Mouse (Mus musculus) MEL (cell line): ENCODE data around the gene Gabarapl1. TPM values are rescaled to one million over a fixed set of nuclear protein-coding genes. Genes with fewer than 3 reads are reported as not detected.

Source experiments
- DNase-seq: peaks from one replicate; pipeline ENCODE4 v3.0.0; 2011; ENCODE audit warnings: low read depth, low spot score
- H3K27ac ChIP-seq: 2 replicates; pipeline ENCODE4 v1.5.1; 2012; ENCODE audit warnings: low read depth, mild to moderate bottlenecking, control low read depth, low read length, moderate library complexity; ENCODE audit not compliant: control insufficient read depth
- H3K27me3 ChIP-seq, 2 experiments: fragments of 150-350 bp in 1 of 2; sonication (generic) in 1 of 2; 2 replicates each; pipeline ENCODE4 v1.6.1; 2012; ENCODE audit warnings: low read length in 2 of 2, mild to moderate bottlenecking in 2 of 2, improper control_type of control experiment in 1 of 2, moderate library complexity in 1 of 2; ENCODE audit not compliant: insufficient read depth in 2 of 2, control insufficient read depth in 1 of 2
- H3K36me3 ChIP-seq, 2 experiments: 2 replicates each; pipeline ENCODE4 v1.6.1; 2012 to 2014; ENCODE audit warnings: low read length in 2 of 2, improper control_type of control experiment in 1 of 2, inconsistent platforms in 1 of 2, mild to moderate bottlenecking in 1 of 2; ENCODE audit not compliant: insufficient read depth in 2 of 2, control insufficient read depth in 1 of 2
- H3K4me1 ChIP-seq, 2 experiments: fragments of 150-350 bp in 1 of 2; sonication (generic) in 1 of 2; 2 replicates each; pipeline ENCODE4 v1.6.1; 2012; ENCODE audit warnings: low read length in 2 of 2, improper control_type of control experiment in 1 of 2, mild to moderate bottlenecking in 1 of 2; ENCODE audit not compliant: insufficient read depth in 2 of 2, control insufficient read depth in 1 of 2
- H3K4me3 ChIP-seq, 2 experiments: fragments of 150-350 bp in 1 of 2; sonication (generic) in 1 of 2; 2 replicates each; pipeline ENCODE4 v1.5.1; 2012; ENCODE audit warnings: low read depth in 2 of 2, low read length in 2 of 2, mild to moderate bottlenecking in 2 of 2, moderate library complexity in 2 of 2, control low read depth in 1 of 2, improper control_type of control experiment in 1 of 2; ENCODE audit not compliant: control insufficient read depth in 1 of 2, insufficient read depth in 1 of 2
- H3K79me2 ChIP-seq: 2 replicates; pipeline ENCODE4 v1.6.1; 2012; ENCODE audit warnings: mild to moderate bottlenecking, low read length, moderate library complexity; ENCODE audit not compliant: control insufficient read depth, poor library complexity, insufficient read depth
- H3K9ac ChIP-seq: 2 replicates; pipeline ENCODE4 v1.6.1; 2012; ENCODE audit warnings: low read depth, mild to moderate bottlenecking, control low read depth, low read length, moderate library complexity; ENCODE audit not compliant: control insufficient read depth, poor library complexity, severe bottlenecking
- H3K9me3 ChIP-seq: fragments of 150-350 bp; sonication (generic); replicated peaks from 2 replicates; pipeline ENCODE4 v1.6.1; 2012; ENCODE audit warnings: mild to moderate bottlenecking, low read length, improper control_type of control experiment, moderate library complexity; ENCODE audit not compliant: insufficient read depth
- BHLHE40 ChIP-seq: IDR thresholded peaks from 2 replicates; pipeline ENCODE4 v1.6.1; 2012; ENCODE audit warnings: low read depth, mild to moderate bottlenecking, inconsistent platforms, low read length, improper control_type of control experiment, borderline replicate concordance
- CHD1 ChIP-seq: IDR thresholded peaks from 2 replicates; pipeline ENCODE4 v1.6.1; 2012; ENCODE audit warnings: low read depth, mild to moderate bottlenecking, inconsistent platforms, low read length, improper control_type of control experiment
- CHD2 ChIP-seq: IDR thresholded peaks from 2 replicates; pipeline ENCODE4 v1.6.1; 2011; ENCODE audit warnings: low read length, improper control_type of control experiment
- CTCF ChIP-seq, 3 experiments: IDR thresholded peaks in 2 of 3; conservative IDR thresholded peaks in 1 of 3; 2 replicates each; pipeline ENCODE4 v1.5.1; 2011 to 2012; ENCODE audit warnings: low read length in 3 of 3, low read depth in 2 of 3, mild to moderate bottlenecking in 2 of 3, improper control_type of control experiment in 1 of 3, inconsistent platforms in 1 of 3, mixed read lengths in 1 of 3, moderate library complexity in 1 of 3; ENCODE audit not compliant: control insufficient read depth in 1 of 3, insufficient read depth in 1 of 3, poor library complexity in 1 of 3, severe bottlenecking in 1 of 3
- E2F4 ChIP-seq: IDR thresholded peaks from 2 replicates; pipeline ENCODE4 v1.6.1; 2011; ENCODE audit warnings: low read depth, low read length, improper control_type of control experiment, borderline replicate concordance
- ELF1 ChIP-seq: IDR thresholded peaks from 2 replicates; pipeline ENCODE4 v1.6.1; 2014; ENCODE audit warnings: low read depth, mild to moderate bottlenecking, inconsistent platforms, low read length, improper control_type of control experiment, moderate library complexity
- EP300 ChIP-seq, 2 experiments: IDR thresholded peaks; 2 replicates each; pipeline ENCODE4 v1.6.1; 2011; ENCODE audit warnings: improper control_type of control experiment in 2 of 2, low read length in 2 of 2, low read depth in 1 of 2, mild to moderate bottlenecking in 1 of 2
- ETS1 ChIP-seq: IDR thresholded peaks from 2 replicates; pipeline ENCODE4 v1.6.1; 2012; ENCODE audit warnings: low read depth, mild to moderate bottlenecking, inconsistent platforms, low read length, improper control_type of control experiment, moderate library complexity
- GABPA ChIP-seq: IDR thresholded peaks from 2 replicates; pipeline ENCODE4 v1.6.1; 2012; ENCODE audit warnings: low read depth, mild to moderate bottlenecking, inconsistent platforms, low read length, improper control_type of control experiment, moderate library complexity
- GATA1 ChIP-seq: IDR thresholded peaks from 2 replicates; pipeline ENCODE4 v1.6.1; 2011; ENCODE audit warnings: low read depth, low read length, improper control_type of control experiment
- HCFC1 ChIP-seq: IDR thresholded peaks from 2 replicates; pipeline ENCODE4 v1.6.1; 2012; ENCODE audit warnings: low read depth, mild to moderate bottlenecking, inconsistent platforms, low read length, improper control_type of control experiment, moderate library complexity
- JUND ChIP-seq: IDR thresholded peaks from 2 replicates; pipeline ENCODE4 v1.6.1; 2011; ENCODE audit warnings: low read depth, mild to moderate bottlenecking, improper control_type of control experiment, low read length
- KAT2A ChIP-seq: conservative IDR thresholded peaks from 2 replicates; pipeline ENCODE4 v1.6.1; 2012; ENCODE audit warnings: low read depth, low read length, improper control_type of control experiment, inconsistent platforms
- MAFK ChIP-seq: IDR thresholded peaks from 2 replicates; pipeline ENCODE4 v1.6.1; 2011; ENCODE audit warnings: low read depth, mild to moderate bottlenecking, low read length, improper control_type of control experiment, borderline replicate concordance
- MAX ChIP-seq: IDR thresholded peaks from 2 replicates; pipeline ENCODE4 v1.6.1; 2011; ENCODE audit warnings: low read length, improper control_type of control experiment
- MAZ ChIP-seq: IDR thresholded peaks from 2 replicates; pipeline ENCODE4 v1.6.1; 2012; ENCODE audit warnings: low read depth, mild to moderate bottlenecking, inconsistent platforms, low read length, improper control_type of control experiment
- MEF2A ChIP-seq: IDR thresholded peaks from 2 replicates; pipeline ENCODE4 v1.6.1; 2014; ENCODE audit warnings: low read depth, mild to moderate bottlenecking, inconsistent platforms, low read length, improper control_type of control experiment; ENCODE audit not compliant: poor library complexity, insufficient replicate concordance, severe bottlenecking; ENCODE audit errors: extremely low read depth
- MXI1 ChIP-seq: IDR thresholded peaks from 2 replicates; pipeline ENCODE4 v1.6.1; 2011; ENCODE audit warnings: mild to moderate bottlenecking, low read depth, low read length, improper control_type of control experiment
- MYB ChIP-seq: IDR thresholded peaks from 2 replicates; pipeline ENCODE4 v1.6.1; 2011; ENCODE audit warnings: mild to moderate bottlenecking, low read depth, low read length, improper control_type of control experiment
- MYC ChIP-seq: IDR thresholded peaks from 2 replicates; pipeline ENCODE4 v1.6.1; 2011; ENCODE audit warnings: low read depth, mild to moderate bottlenecking, low read length, improper control_type of control experiment, moderate library complexity
- NELFE ChIP-seq: IDR thresholded peaks from 2 replicates; pipeline ENCODE4 v1.6.1; 2011; ENCODE audit warnings: low read depth, low read length, improper control_type of control experiment
- NRF1 ChIP-seq: IDR thresholded peaks from 2 replicates; pipeline ENCODE4 v1.6.1; 2014; ENCODE audit warnings: low read depth, mild to moderate bottlenecking, inconsistent platforms, low read length, improper control_type of control experiment, moderate library complexity; ENCODE audit not compliant: poor library complexity, insufficient read depth, severe bottlenecking
- POLR2A ChIP-seq, 2 experiments: IDR thresholded peaks; 2 replicates each; pipeline ENCODE4 v1.6.1; 2011 to 2012; ENCODE audit warnings: low read length in 2 of 2, mild to moderate bottlenecking in 2 of 2, control low read depth in 1 of 2, improper control_type of control experiment in 1 of 2, low read depth in 1 of 2, moderate library complexity in 1 of 2; ENCODE audit not compliant: control insufficient read depth in 1 of 2, insufficient read depth in 1 of 2, poor library complexity in 1 of 2
- POLR2AphosphoS2 ChIP-seq: IDR thresholded peaks from 2 replicates; pipeline ENCODE4 v1.6.1; 2011; ENCODE audit warnings: low read length, improper control_type of control experiment
- POLR2AphosphoS5 ChIP-seq: IDR thresholded peaks from 2 replicates; pipeline ENCODE4 v1.6.1; 2012; ENCODE audit warnings: low read depth, borderline replicate concordance, mild to moderate bottlenecking, inconsistent platforms, low read length, moderate library complexity, mixed read lengths
- RAD21 ChIP-seq: IDR thresholded peaks from 2 replicates; pipeline ENCODE4 v1.6.1; 2011; ENCODE audit warnings: mild to moderate bottlenecking, low read depth, low read length, improper control_type of control experiment
- RCOR1 ChIP-seq: IDR thresholded peaks from 2 replicates; pipeline ENCODE4 v1.6.1; 2012; ENCODE audit warnings: low read depth, mild to moderate bottlenecking, inconsistent platforms, low read length, improper control_type of control experiment
- SIN3A ChIP-seq: IDR thresholded peaks from 2 replicates; pipeline ENCODE4 v1.6.1; 2012; ENCODE audit warnings: low read length, improper control_type of control experiment, inconsistent platforms
- SMC3 ChIP-seq: IDR thresholded peaks from 2 replicates; pipeline ENCODE4 v1.6.1; 2011; ENCODE audit warnings: low read depth, low read length, improper control_type of control experiment
- TAL1 ChIP-seq: IDR thresholded peaks from 2 replicates; pipeline ENCODE4 v1.6.1; 2012; ENCODE audit warnings: mild to moderate bottlenecking, inconsistent platforms, low read length, moderate library complexity, mixed read lengths
- TBP ChIP-seq: IDR thresholded peaks from 2 replicates; pipeline ENCODE4 v1.8.0; 2011; ENCODE audit warnings: low read depth, low read length, improper control_type of control experiment
- TCF12 ChIP-seq: IDR thresholded peaks from 2 replicates; pipeline ENCODE4 v1.6.1; 2014; ENCODE audit warnings: low read depth, mild to moderate bottlenecking, inconsistent platforms, low read length, improper control_type of control experiment, moderate library complexity
- UBTF ChIP-seq: IDR thresholded peaks from 2 replicates; pipeline ENCODE4 v1.6.1; 2012; ENCODE audit warnings: low read depth, mild to moderate bottlenecking, inconsistent platforms, low read length, improper control_type of control experiment, moderate library complexity, borderline replicate concordance; ENCODE audit not compliant: insufficient read depth
- USF1 ChIP-seq: IDR thresholded peaks from 2 replicates; pipeline ENCODE4 v1.6.1; 2014; ENCODE audit warnings: low read depth, mild to moderate bottlenecking, inconsistent platforms, low read length, improper control_type of control experiment, moderate library complexity
- USF2 ChIP-seq, 2 experiments: IDR thresholded peaks; 2 replicates each; pipeline ENCODE4 v1.6.1; 2011 to 2012; ENCODE audit warnings: improper control_type of control experiment in 2 of 2, low read length in 2 of 2, borderline replicate concordance in 1 of 2, inconsistent platforms in 1 of 2, low read depth in 1 of 2, mild to moderate bottlenecking in 1 of 2; ENCODE audit not compliant: insufficient read depth in 1 of 2
- ZKSCAN1 ChIP-seq: IDR thresholded peaks from 2 replicates; pipeline ENCODE4 v1.6.1; 2012; ENCODE audit warnings: low read depth, mild to moderate bottlenecking, inconsistent platforms, low read length, improper control_type of control experiment, moderate library complexity
- ZMIZ1 ChIP-seq: IDR thresholded peaks from 2 replicates; pipeline ENCODE4 v1.6.1; 2012; ENCODE audit warnings: low read depth, mild to moderate bottlenecking, inconsistent platforms, low read length, improper control_type of control experiment, moderate library complexity
- ZNF384 ChIP-seq: IDR thresholded peaks from 2 replicates; pipeline ENCODE4 v1.6.1; 2012; ENCODE audit warnings: low read depth, mild to moderate bottlenecking, inconsistent platforms, low read length, improper control_type of control experiment
- polyA plus RNA-seq, 2 experiments: library from polyadenylated mRNA; stranded (reverse) in 1 of 2; unstranded in 1 of 2; fragments of >175 nt in 1 of 2; fragments of >200 nt in 1 of 2; gene quantifications; 2 replicates each; pipeline versions ENCODE4 v1.2.1 to v1.2.4; 2012; ENCODE audit warnings: low replicate concordance in 2 of 2, low read depth in 1 of 2; ENCODE audit not compliant: insufficient read length in 2 of 2, insufficient read depth in 1 of 2, missing spikeins in 1 of 2
- total RNA-seq: library from RNA; depleted of rRNA; stranded (reverse); fragments of 300-350 nt; gene quantifications from 2 replicates; pipeline ENCODE4 v1.2.3, GENCODE M21; 2012

Gabarapl1 gene
- total and polyA plus RNA-seq, 3 experiments = 61.3 to 99.5 TPM; not detected in 1

DNA sequence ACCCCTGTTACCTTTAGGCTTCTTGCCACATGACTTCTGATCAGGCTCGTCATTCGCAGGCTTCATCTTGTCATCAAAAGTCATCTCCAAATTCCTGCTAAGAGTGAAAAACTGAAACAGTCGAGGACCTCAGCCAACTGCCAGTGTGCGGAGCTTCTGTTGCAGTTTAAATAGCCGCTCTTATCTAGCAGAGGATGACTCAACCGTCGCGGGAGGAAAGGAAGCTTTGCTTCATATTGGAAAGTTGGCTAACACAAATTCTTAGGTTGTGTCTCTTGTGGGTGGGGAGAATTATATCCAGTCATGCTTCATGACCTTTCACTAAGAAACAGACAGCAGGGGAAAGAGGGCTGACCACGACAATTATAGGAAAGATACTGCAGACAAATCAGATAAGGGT, 25.9 kb upstream of the Gabarapl1 start, which contains the start of gene Olr1:
Olr1 (minus strand) TSS at position 142 of the 400 bp plus-strand sequence.
- no peak within 1 kb of the TSS for H3K4me3 ChIP-seq
- peaks cover 0 to 2% of the 10 kb centered on the region in 2 experiments; a peak in 1 of 4 replicates for H3K36me3 ChIP-seq
- H3K79me2 ChIP-seq = no peaks in the 10 kb centered on the region
- no peak within 1 kb of the TSS for H3K9ac ChIP-seq
- H3K9me3 ChIP-seq = no peaks in the 10 kb centered on the region
- H3K27me3 ChIP-seq = no peaks in the 10 kb centered on the region; a peak in 2 of 4 replicates
- peaks cover 0 to 2% of the 10 kb centered on the region in 2 experiments; a peak in 1 of 4 replicates for H3K4me1 ChIP-seq
- H3K27ac ChIP-seq = no peak within 1 kb of the TSS
- peak; percentile 64 for DNase-seq
- peak; percentile 46; the same call in 1 of the 2 replicates for TF ChIP-seq SIN3A
- no peak for TF ChIP-seq POLR2AphosphoS5
- TF ChIP-seq ZMIZ1 = no peak
- TF ChIP-seq MEF2A = no peak
- no peak for TF ChIP-seq MXI1
- no peak for TF ChIP-seq NRF1
- TF ChIP-seq RCOR1 = 0 out of 2 replicates have a peak, but pooled peaks have one; percentile 9
- no peak for TF ChIP-seq TCF12
- no peak for TF ChIP-seq KAT2A
- no peak for TF ChIP-seq E2F4
- no peak for TF ChIP-seq ZNF384
- TF ChIP-seq GABPA = no peak
- TF ChIP-seq MYB = peak; percentile 74
- no peak for TF ChIP-seq MAFK
- peak; percentile 57; the same call in 1 of the 2 replicates for TF ChIP-seq MAX
- TF ChIP-seq USF2 (IDR thresholded peaks at IDR 0.05; ENCODE audit: borderline replicate concordance in 1 of 2, insufficient read depth in 1 of 2, low read depth in 1 of 2, low read length in 2 of 2) = no peak
- TF ChIP-seq TBP = no peak
- no peak for TF ChIP-seq SMC3
- no peak for TF ChIP-seq POLR2A (IDR thresholded peaks at IDR 0.05; ENCODE audit: control insufficient read depth in 1 of 2, insufficient read depth in 1 of 2, low read depth in 1 of 2, low read length in 2 of 2, poor library complexity in 1 of 2)
- no peak for TF ChIP-seq MYC
- no peak for TF ChIP-seq RAD21
- no peak for TF ChIP-seq ELF1
- no peak for TF ChIP-seq ETS1
- no peak for TF ChIP-seq TAL1
- no peak for TF ChIP-seq UBTF
- no peak for TF ChIP-seq CTCF (IDR thresholded peaks at IDR 0.05 in 2 of 3, conservative IDR thresholded peaks at IDR 0.05 in 1 of 3; ENCODE audit: control insufficient read depth in 1 of 3, insufficient read depth in 1 of 3, low read depth in 2 of 3, low read length in 3 of 3, poor library complexity in 1 of 3, severe bottlenecking in 1 of 3)
- TF ChIP-seq CHD2 = no peak
- no peak for TF ChIP-seq CHD1
- TF ChIP-seq NELFE = no peak
- TF ChIP-seq BHLHE40 = no peak
- TF ChIP-seq USF1 = no peak
- TF ChIP-seq ZKSCAN1 = no peak
- TF ChIP-seq MAZ = no peak
- TF ChIP-seq HCFC1 = no peak
- TF ChIP-seq GATA1 = peak; percentile 74
- TF ChIP-seq POLR2AphosphoS2 = no peak
- peak; percentile 57 to 61; a peak in 3 of 4 replicates for TF ChIP-seq EP300 (IDR thresholded peaks at IDR 0.05; ENCODE audit: low read depth in 1 of 2, low read length in 2 of 2)
- TF ChIP-seq JUND = 0 out of 2 replicates have a peak, but pooled peaks have one; percentile 56
